Mouse (Mus musculus) spleen, adult 18-20 months (tissue): ENCODE data around the gene Lcp2.
A peak's percentile ranks its signal among the peaks of the same experiment; 100 is the strongest.

Source experiments
- DNase-seq, 2 experiments: peaks; one replicate each; pipeline ENCODE4 v3.0.0; 2022; ENCODE audit warnings: mixed read lengths in 2 of 2

Lcp2 gene

DNA sequence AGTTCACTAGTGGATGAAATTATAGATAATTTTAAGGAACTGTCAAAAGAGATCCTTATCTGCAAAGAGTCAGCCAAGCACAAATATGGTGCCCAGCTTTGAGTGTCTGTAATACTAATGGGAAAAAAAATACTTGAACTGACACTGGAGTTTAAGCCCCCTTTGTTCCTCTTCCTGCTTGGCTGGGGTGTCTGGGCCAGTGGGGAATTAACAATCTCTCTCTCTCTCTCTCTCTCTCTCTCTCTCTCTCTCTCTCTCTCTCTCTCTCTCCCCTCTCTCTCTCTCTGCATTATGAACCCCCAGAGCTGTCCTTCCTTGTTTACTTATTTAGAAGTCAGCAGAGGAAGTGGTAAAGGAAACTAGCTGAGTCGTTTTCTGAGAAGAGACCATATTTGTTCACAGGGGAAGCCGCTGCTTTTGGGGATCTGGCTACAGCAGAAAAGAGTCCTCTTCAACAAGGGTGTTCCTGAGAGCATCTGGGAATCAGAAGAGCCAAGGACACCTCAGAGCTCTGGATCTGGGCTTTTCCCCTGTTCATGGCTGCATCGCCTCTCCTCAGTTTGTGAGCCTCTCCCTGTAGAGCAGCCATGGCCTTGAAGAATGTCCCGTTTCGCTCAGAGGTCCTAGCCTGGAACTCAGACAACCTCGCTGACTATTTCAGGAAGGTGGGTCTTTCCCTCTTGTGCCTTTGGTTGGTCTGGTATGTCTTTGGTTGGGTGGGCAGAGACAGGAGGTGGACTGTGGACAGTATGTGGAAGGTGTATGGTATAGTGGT, at the start of gene Lcp2:
Lcp2 (plus strand) TSS at position 154 of the 775 bp plus-strand sequence.
- no peak for DNase-seq

DNA sequence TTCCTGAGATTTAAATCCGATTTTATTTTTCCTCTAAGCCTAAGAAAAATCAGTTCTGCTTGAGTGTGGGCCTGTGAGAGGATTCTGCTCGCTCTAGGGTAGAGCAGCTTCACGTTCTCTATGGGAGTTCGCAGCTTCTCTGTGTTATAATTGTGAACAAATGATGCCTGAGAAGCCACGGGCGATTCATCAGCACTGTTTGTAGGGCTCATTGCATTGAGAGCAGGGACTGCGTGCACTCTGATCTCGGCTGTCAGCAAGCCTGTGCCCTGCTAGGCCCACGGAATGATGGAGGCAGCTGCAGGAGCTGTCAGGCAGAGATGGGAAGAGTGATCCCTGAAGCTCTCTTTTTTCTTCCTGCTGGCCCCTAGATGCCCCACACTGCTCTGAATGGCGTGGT, 48.5 kb upstream of the Lcp2 start:
- DNase-seq = no peak

- DNase-seq = no peak
Measured at GRCm38 (mm10) chr11:34000416-34000815, 46.3 kb upstream of the Lcp2 start.

DNA sequence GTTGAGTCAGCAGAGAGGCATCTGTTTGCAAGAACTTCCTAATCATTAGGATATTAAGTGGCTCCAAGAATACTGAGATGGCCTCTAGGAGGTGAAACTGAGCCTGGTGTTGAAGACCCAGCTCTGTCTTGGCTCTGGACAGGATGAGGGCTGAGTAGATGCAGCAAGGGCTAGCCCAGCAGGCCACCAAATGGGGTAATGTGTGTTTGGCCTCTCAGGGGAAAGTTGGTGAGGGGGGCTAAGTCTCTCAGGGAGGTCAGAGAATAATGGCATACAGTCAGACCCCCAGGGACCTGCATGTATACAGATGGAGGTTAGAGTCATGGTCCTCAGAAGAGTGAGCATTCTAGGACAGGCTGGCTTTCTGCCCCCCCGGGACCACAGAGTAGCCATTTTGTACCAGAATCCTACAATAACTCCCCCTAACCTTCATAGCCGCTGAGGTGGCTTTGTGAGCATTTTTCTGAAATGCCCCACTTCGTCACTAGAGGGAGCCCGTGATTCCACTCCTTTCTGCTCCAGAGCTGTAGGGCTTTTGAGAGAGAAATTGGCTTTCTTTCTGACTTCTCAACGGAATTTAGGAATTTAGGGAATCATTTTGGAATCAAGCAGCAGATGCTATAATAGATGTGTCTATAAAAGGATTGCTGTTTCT, 44.7 kb upstream of the Lcp2 start:
- DNase-seq = peak in 1 of 2 experiments; percentile 67

- no peak for DNase-seq
Measured at GRCm38 (mm10) chr11:34002593-34002965, 44.1 kb upstream of the Lcp2 start.

DNA sequence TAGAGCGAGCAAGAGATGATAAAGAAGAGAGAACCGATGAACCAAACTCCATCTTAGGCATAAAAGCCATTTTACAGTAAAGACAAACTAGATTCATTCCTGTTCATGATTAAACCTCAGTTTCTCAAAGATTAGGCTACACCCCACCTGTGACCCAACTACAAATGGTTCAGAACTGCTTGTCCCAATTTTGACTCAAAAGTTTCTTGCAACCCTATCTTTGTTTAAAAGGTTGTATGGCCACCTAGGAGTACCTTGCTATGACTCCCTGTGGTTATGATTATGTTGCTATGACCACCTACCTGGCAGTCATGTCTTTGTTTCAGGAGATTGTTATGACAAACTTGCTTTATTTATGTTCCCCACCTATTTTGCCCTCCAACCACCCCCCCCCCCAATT, 39.1 kb upstream of the Lcp2 start:
- DNase-seq = no peak

DNA sequence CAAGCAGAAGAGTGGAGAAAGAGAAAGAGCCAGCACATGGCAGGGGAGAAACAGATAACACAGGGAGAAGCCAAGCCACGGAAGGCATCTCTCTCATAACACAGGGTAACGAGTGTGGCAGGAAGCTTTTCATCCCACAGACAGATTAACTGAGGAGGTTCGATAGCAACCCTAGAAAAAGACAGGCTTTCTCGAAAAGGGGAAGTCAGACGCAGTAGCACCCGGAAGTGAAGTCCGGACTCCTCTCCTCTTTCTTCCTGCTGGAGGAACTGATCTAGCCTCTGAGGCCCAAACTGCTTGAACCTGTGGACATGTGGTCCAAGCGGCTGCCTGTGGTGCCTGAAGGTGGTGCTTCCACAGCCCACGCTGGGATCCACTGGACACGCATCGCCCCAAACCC, 38.5 kb upstream of the Lcp2 start:
- peak; percentile 38 to 47 for DNase-seq

- peak; percentile 40 to 66 for DNase-seq
Measured at GRCm38 (mm10) chr11:34008702-34009101, 38.0 kb upstream of the Lcp2 start.

DNA sequence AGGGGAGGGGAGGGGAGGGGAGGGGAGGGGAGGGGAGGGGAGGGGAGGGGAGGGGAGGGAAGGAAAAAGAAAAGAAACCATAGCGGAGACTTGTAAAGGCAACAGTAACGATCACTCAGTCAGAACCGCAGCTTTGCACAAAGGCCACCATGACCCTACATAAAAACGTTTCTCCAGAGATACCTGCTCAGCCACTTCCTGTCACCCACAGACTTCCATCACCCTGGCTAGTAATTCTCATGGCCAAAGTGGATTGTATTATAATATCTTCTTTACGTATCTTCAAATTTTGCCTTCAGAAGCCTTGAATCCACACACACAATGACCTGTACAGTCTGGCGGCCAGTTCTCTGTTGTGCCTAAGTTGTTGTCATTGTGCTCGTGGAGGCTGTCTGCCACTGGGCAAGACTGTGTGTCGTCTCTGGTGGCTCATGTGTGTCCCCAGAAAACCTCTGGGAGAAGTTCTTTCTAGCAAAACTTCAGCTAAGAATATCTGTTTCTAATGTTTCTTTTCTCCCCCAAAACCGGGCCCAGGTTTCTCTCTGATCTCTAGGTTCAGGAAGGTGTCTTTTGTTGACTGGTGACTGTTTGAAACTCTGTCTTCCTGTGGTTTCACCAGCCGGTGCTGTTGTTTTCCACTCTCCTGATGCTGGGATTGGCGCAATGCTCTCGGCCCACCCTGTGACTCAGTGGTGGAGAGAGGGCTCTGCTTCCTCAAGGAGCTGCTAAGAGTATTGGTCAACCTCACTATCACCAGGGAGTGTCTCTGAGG, 37.2 kb upstream of the Lcp2 start:
- peak in 1 of 2 experiments; percentile 6 for DNase-seq

- no peak for DNase-seq
Measured at GRCm38 (mm10) chr11:34010133-34010858, 36.4 kb upstream of the Lcp2 start.

DNA sequence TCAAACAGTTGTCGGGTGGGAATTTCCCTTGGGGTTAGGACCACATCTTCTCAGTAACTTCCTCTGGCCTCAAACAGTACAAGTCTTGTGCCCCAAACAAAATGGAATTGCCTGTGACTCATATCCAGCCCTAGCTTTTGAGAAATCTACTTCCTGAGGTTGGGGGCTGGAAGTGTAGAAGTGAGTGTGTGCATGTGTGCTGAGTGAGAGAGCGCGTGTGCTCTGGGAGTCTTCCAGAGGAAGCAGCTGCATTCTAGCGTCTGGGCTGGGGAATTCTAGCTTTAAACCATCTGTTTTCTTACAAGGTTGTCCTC, 35.9 kb upstream of the Lcp2 start:
- no peak for DNase-seq

DNA sequence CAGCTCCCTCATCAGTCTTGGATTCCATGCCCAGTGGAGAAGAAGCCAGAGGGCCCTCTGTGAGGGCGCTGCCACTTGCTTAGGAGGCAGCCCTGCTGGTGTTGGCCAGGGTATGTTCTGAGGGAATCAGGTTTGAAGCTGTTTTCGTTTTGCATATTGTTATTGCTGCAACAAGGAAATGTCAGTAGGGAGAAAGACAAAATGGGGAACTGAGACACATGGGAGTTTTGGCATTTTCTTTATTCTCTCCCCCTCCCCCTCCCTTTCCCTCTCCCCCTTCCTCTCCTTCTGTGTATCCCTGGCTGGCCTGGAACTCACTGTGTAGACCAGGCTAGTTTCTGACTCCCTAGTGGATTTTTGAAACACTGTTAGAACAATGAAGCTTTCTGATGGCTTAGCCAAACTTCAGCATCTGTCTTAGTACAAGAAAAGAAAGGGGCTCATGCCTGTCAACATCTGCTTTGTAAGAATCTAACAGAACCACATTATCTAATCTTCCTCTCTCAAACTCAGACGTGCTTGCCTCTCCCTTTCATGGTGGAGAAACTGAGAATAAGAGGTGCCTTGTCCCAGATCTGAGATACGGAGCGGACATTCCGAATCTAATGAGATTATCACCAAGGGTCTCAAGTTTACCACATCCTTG, 34.6 kb upstream of the Lcp2 start:
- DNase-seq = no peak

DNA sequence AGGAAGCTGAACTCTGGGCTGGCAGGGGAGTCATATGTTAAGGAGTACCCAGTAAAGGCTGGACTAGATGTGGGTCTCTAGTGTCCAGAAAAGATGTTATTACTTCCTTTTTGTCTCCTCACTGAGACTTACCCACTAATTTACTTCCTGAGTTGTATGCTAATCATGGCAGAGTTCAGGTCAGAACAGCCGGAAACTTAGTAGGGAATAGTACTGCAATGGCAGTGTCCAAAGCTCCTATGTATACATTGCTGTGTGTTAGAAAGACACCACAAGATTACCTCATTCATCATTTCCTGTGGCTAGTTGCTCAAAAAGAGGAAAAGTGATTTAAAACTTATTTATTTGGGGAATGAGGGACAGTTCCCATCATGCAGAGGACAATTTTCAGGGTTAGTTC, 21.6 kb upstream of the Lcp2 start:
- no peak for DNase-seq

DNA sequence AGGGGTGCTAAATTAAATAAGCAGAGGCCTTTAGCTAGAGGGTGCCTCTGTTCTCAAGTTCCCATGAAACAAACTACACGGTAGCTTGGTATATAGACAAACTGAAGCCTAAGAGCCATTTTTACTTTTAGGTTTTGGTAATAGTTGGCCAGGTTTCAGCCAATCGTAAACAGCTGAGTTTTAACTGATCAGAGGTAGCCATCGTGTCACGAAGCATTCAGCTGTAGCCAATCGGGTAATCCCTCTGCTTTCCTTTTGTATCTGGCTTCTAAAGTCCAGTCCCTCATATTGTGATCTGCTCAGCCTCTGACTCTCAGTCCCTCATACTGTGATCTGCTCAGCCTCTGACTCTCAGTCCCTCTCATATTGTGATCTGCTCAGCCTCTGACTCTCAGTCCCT, 17.1 kb upstream of the Lcp2 start:
- DNase-seq = no peak

DNA sequence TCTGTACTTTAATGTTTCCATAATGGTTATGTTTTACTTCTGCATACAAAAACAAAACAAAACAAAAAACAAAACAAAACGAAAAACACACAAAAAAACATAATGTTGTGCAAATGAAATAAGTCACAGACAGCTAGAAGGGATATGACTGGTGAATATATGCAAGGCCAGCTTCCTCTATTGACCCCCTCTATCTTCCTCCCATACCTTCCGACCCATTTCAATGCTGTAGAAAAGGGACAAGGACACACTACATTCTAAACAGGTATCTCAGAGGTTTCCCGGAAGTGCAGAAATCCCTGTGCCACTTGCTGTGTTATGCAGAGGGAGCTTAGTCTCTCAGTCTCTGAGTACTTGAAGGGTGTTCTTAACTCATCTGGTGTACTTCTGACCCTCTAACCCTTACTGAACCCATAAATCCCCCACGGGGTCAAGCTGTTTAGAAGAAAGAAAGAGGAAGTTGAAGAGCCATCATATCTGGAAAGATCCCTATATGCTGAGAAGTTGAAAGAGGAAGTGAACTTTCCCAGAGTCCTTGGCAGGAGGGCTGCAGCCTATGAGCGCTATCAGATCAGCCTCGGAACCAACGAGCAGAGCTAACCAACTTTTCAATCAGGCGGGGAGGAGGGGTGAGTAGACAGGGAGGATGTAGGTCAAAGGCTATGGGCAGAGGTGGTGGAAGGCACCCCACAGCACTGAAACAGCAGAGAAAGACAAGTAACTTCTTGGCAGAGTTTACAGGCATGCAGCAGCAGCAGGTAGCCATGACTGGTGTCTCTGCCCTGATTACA, 15.5 kb upstream of the Lcp2 start:
- DNase-seq = peak in 1 of 2 experiments; percentile 46

GRCm38 (mm10) chr11:34034008-34034505, 12.7 kb upstream of the Lcp2 start:
- no peak for DNase-seq

- no peak for DNase-seq
Measured at GRCm38 (mm10) chr11:34034794-34035193, 11.9 kb upstream of the Lcp2 start.

GRCm38 (mm10) chr11:34035909-34036658, 10.6 kb upstream of the Lcp2 start:
- no peak for DNase-seq

GRCm38 (mm10) chr11:34040061-34040460, 6.7 kb upstream of the Lcp2 start:
- no peak for DNase-seq

DNA sequence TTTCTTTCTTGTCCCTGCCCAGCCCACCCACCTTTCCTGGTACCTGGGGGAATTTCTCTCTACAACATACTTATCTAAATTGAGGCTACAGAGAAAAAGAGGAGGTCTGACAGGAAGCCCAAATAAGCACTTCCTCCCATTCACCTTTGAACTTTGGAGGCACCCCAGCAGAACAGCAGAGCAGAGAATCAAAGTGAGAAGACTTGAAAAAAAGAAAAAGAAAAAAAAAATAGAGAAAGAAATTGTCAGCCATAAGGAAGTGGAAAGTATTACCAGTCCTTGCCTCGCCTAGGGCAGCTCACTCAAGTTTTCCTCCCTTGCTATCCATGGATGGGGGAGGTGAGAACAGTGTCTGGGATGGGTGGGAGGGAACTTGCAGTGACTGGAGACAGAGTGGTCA, 3.9 kb upstream of the Lcp2 start:
- no peak for DNase-seq

- no peak for DNase-seq
Measured at GRCm38 (mm10) chr11:34047542-34047937, 820 bp downstream of the Lcp2 start.
